Mouse (Mus musculus) liver, postnatal 0 days (tissue): Measurements from ENCODE around the gene St8sia1. TPM values are rescaled to one million over a fixed set of nuclear protein-coding genes. Genes with fewer than 3 reads are reported as not detected.

Experiments
- ATAC-seq: fragments of 200-750 bp; cut with Nextera tagmentation; 2 replicates; pipeline ENCODE4 v1.8.0; 2017; ENCODE audit warnings: mild to moderate bottlenecking, moderate library complexity
- DNase-seq: peaks from one replicate; pipeline ENCODE4 v3.0.0-alpha.2; 2016
- H3K27ac ChIP-seq: fragments of 300-500 bp; sonication (generic); 2 replicates; pipeline ENCODE4 v1.5.1; 2014; ENCODE audit warnings: antibody characterized with exemption, moderate library complexity, mild to moderate bottlenecking, low read depth
- H3K27me3 ChIP-seq: fragments of 300-500 bp; sonication (generic); 2 replicates; pipeline ENCODE4 v1.6.1; 2014; ENCODE audit warnings: low read length, control low read depth, mixed read lengths; ENCODE audit not compliant: insufficient read depth
- H3K36me3 ChIP-seq: fragments of 300-500 bp; sonication (generic); replicated peaks from 2 replicates; pipeline ENCODE4 v1.6.1; 2014; ENCODE audit warnings: mild to moderate bottlenecking, control low read depth, low read length, moderate library complexity, mixed read lengths; ENCODE audit not compliant: insufficient read depth
- H3K4me1 ChIP-seq: fragments of 300-500 bp; sonication (generic); 2 replicates; pipeline ENCODE4 v1.6.1; 2014; ENCODE audit warnings: antibody characterized with exemption, mild to moderate bottlenecking, control low read depth; ENCODE audit not compliant: insufficient read depth
- H3K4me2 ChIP-seq: fragments of 300-500 bp; sonication (generic); 2 replicates; pipeline ENCODE4 v1.6.1; 2014; ENCODE audit warnings: low read depth, mild to moderate bottlenecking, low read length, moderate library complexity, mixed read lengths
- H3K4me3 ChIP-seq: fragments of 300-500 bp; sonication (generic); 2 replicates; pipeline ENCODE4 v1.5.1; 2014; ENCODE audit warnings: low read depth, low read length
- H3K9ac ChIP-seq: fragments of 300-500 bp; sonication (generic); replicated peaks from 2 replicates; pipeline ENCODE4 v1.6.1; 2014; ENCODE audit warnings: mild to moderate bottlenecking, moderate library complexity
- H3K9me3 ChIP-seq: fragments of 300-500 bp; sonication (generic); 2 replicates; pipeline ENCODE4 v1.6.1; 2016; ENCODE audit warnings: mild to moderate bottlenecking, control low read depth, low read length, mixed read lengths
- CTCF ChIP-seq: sonication (generic); IDR thresholded peaks from 2 replicates; pipeline ENCODE4 v1.5.1; 2016; ENCODE audit warnings: antibody characterized with exemption, low read depth
- EP300 ChIP-seq: IDR thresholded peaks from 2 replicates; pipeline ENCODE4 v1.6.1; 2016; ENCODE audit warnings: antibody characterized with exemption, low read depth, mild to moderate bottlenecking
- WGBS: fragments of 180-500 bp; shearing (Covaris S2); extraction: QIAGEN DNeasy Blood & Tissue Kit; methylation state at CpG from one replicate; pipeline ENCODE4 v1.1.7; 2014; ENCODE audit not compliant: insufficient replicate concordance; 5-methylcytosine and 5-hydroxymethylcytosine counted together
- polyA plus RNA-seq: library from polyadenylated mRNA; unstranded; fragments of >200 nt; fragmentation: Nextera tagmentation; extraction: Ambion mirVana; gene quantifications from 2 replicates; pipeline ENCODE4 v1.2.1, GENCODE M21; 2015

The St8sia1 gene
- polyA plus RNA-seq, 1 experiment from 2014 or later: 0.22 TPM

- no peak for TF ChIP-seq CTCF
- no peak for TF ChIP-seq EP300
- Histone ChIP-seq H3K27ac (no peak within 1 kb of the TSS), H3K27me3 (no peaks in the 10 kb centered on the region), H3K9me3 (no peaks in the 10 kb centered on the region), H3K9ac (no peak within 1 kb of the TSS), H3K4me3 (no peak within 1 kb of the TSS), H3K4me2 (no peak within 1 kb of the TSS), H3K36me3 (no peaks in the 10 kb centered on the region), H3K4me1 (peaks cover 11% of the 10 kb centered on the region)
- ATAC-seq: no peak
- DNase-seq: no peak
Observed at GRCm38 (mm10) chr6:142804402-142804801, 159.8 kb downstream of the St8sia1 start, which contains the start of gene Sult6b2. Sult6b2 (minus strand) TSS chr6:142804502.

GRCm38 (mm10) chr6:142802617-142803525 lies 161.4 kb downstream of the St8sia1 start:
- no peak overlapping the region for H3K27ac ChIP-seq
- no peaks in the 10 kb centered on the region for H3K27me3 ChIP-seq
- H3K36me3 ChIP-seq: no peaks in the 10 kb centered on the region
- peaks cover 11% of the 10 kb centered on the region for H3K4me1 ChIP-seq
- 54% methylated on average over 11 of the region's 11 CpGs for WGBS
- no peak overlapping the region for H3K4me2 ChIP-seq
- no peak for TF ChIP-seq EP300
- 0 out of 2 replicates have a peak, but pooled peaks have one; percentile 1 for TF ChIP-seq CTCF
- DNase-seq: no peak
- peak; percentile 34; the same call in 1 of the 2 replicates for ATAC-seq
- no peak overlapping the region for H3K4me3 ChIP-seq
- no peaks in the 10 kb centered on the region for H3K9me3 ChIP-seq
- no peak overlapping the region for H3K9ac ChIP-seq

GRCm38 (mm10) chr6:142801687-142802086 lies 162.6 kb downstream of the St8sia1 start:
- no peak overlapping the region for H3K4me2 ChIP-seq
- no peaks in the 10 kb centered on the region for H3K9me3 ChIP-seq
- no peak for ATAC-seq
- 83% methylated on average over 5 of the region's 5 CpGs for WGBS
- no peak overlapping the region for H3K9ac ChIP-seq
- H3K4me3 ChIP-seq: no peak overlapping the region
- H3K27ac ChIP-seq: no peak overlapping the region
- no peaks in the 10 kb centered on the region for H3K27me3 ChIP-seq
- H3K36me3 ChIP-seq: no peaks in the 10 kb centered on the region
- peaks cover 10% of the 10 kb centered on the region for H3K4me1 ChIP-seq
- no peak for DNase-seq
- TF ChIP-seq EP300 (no peak), CTCF (no peak)

GRCm38 (mm10) chr6:142799704-142800374 lies 164.4 kb downstream of the St8sia1 start:
- H3K27me3 ChIP-seq: no peaks in the 10 kb centered on the region
- H3K36me3 ChIP-seq: no peaks in the 10 kb centered on the region
- no peak overlapping the region for H3K4me2 ChIP-seq
- no peaks in the 10 kb centered on the region for H3K9me3 ChIP-seq
- ATAC-seq (peak; percentile 35; the same call in 1 of the 2 replicates), DNase-seq (no peak)
- no peak overlapping the region for H3K4me3 ChIP-seq
- no peak overlapping the region for H3K9ac ChIP-seq
- H3K27ac ChIP-seq: no peak overlapping the region
- no peak for TF ChIP-seq CTCF
- peak; percentile 53; the same call in 1 of the 2 replicates for TF ChIP-seq EP300
- peaks cover 4% of the 10 kb centered on the region for H3K4me1 ChIP-seq
- WGBS: 51% methylated on average over 7 of the region's 7 CpGs

- Histone ChIP-seq H3K9me3 (no peaks in the 10 kb centered on the region), H3K9ac (no peak overlapping the region), H3K27ac (no peak overlapping the region), H3K4me1 (peaks cover 4% of the 10 kb centered on the region), H3K4me3 (no peak overlapping the region), H3K36me3 (no peaks in the 10 kb centered on the region), H3K4me2 (no peak overlapping the region), H3K27me3 (no peaks in the 10 kb centered on the region)
- TF ChIP-seq CTCF (no peak), EP300 (peak; percentile 85)
- 51% methylated on average over 9 of the region's 9 CpGs for WGBS
- DNase-seq (no peak), ATAC-seq (peak; percentile 43; the same call in 1 of the 2 replicates)
Observed at GRCm38 (mm10) chr6:142798837-142799236, 165.4 kb downstream of the St8sia1 start.

- Histone ChIP-seq H3K27me3 (no peaks in the 10 kb centered on the region), H3K9me3 (no peaks in the 10 kb centered on the region), H3K27ac (no peak overlapping the region), H3K4me1 (peaks cover 4% of the 10 kb centered on the region), H3K36me3 (no peaks in the 10 kb centered on the region), H3K9ac (no peak overlapping the region), H3K4me3 (no peak overlapping the region), H3K4me2 (no peak overlapping the region)
- DNase-seq (no peak), ATAC-seq (no peak)
- TF ChIP-seq CTCF (no peak), EP300 (no peak)
- WGBS: 48% methylated on average over 1 of the region's 1 CpGs
Observed at GRCm38 (mm10) chr6:142797996-142798395, 166.3 kb downstream of the St8sia1 start.
